26 mouse cellular contexts compared by ENCODE assay signal in genomic region chr13:30338576-30338975, GRCm38 (mm10). TPM values are rescaled to one million over a fixed set of nuclear protein-coding genes. Genes with fewer than 3 reads are reported as not detected.
DNase-seq lines count a peak whose midpoint lies in the region; ATAC-seq lines count a peak whose summit lies in the region.
"Had no signal": no experiment of that assay in that cellular context is flagged by ENCODE, and none has a peak within 500 bp of the region (broad histone marks: within the 10 kb centered on the region; RNA-seq: fewer than 3 reads in every experiment).

No protein-coding gene starts in this region.

- H3K4me3 ChIP-seq in brown adipose tissue, adult 24 weeks (ENCODE audit: insufficient read depth, low read depth, low read length) = 0 out of 2 replicates have a peak overlapping the region, but pooled peaks have one; percentile 11
- H3K4me3 ChIP-seq: embryonic facial prominence, embryonic 13.5 days; forebrain, embryonic 10.5 days; heart, embryonic 15.5 days; hindbrain, embryonic 13.5 days; limb, embryonic 13.5 days had no signal

- no peak for ATAC-seq in megakaryocyte-erythroid progenitor cell, adult 5-6 weeks (replicated peaks; ENCODE audit: low FRiP score, low TSS enrichment, poor library complexity, severe bottlenecking)
- ATAC-seq: forebrain, embryonic 16.5 days; intestine, postnatal 0 days; midbrain, embryonic 16.5 days had no signal

- no peaks in the 10 kb centered on the region for H3K4me1 ChIP-seq in brown adipose tissue, adult 24 weeks (ENCODE audit: control insufficient read depth, insufficient read depth, insufficient read length, low read length)

- peak; percentile 32 for DNase-seq in kidney, adult 18-20 months
- no peak for DNase-seq in kidney, postnatal 4 days
- peak; percentile 25 to 64 for DNase-seq in kidney, adult 8-10 months
- DNase-seq in kidney, postnatal 14 days = peak; percentile 33
- DNase-seq in lung, postnatal 4 days = no peak
- DNase-seq: adrenal gland, postnatal 25 days; B cell, adult 2 months; cerebellum, adult 18-20 months; cerebellum, postnatal 10 days; heart, postnatal 4 days; lung, embryonic 14.5 days; lung, postnatal 14 days; thymus, adult 18-20 months; thymus, postnatal 36 days had no signal

- H3K27ac ChIP-seq in brown adipose tissue, adult 24 weeks (replicated peaks; ENCODE audit: low read depth, low read length) = 0 out of 2 replicates have a peak overlapping the region, but pooled peaks have one; percentile 11
- H3K27ac ChIP-seq: embryonic facial prominence, embryonic 13.5 days; forebrain, embryonic 10.5 days; heart, embryonic 15.5 days; hindbrain, embryonic 13.5 days; limb, embryonic 13.5 days; stomach, postnatal 0 days had no signal

RNA-seq across cellular contexts. Expression of gene Agtr1a, which starts 2.3 kb away (rescaled TPM):
- polyA plus RNA-seq in brown adipose tissue, adult 24 weeks (2012; ENCODE audit: insufficient read depth, insufficient read length, missing spikeins) = 2.1 and 5.4 TPM in 2 replicates
- 4.5 and 14.8 TPM in 2 replicates for total RNA-seq in megakaryocyte-erythroid progenitor cell, adult 5-6 weeks (2014; fragmentation: Nextera tagmentation)
- 2.8 and 9.7 TPM in 2 replicates for total RNA-seq in megakaryocyte-erythroid progenitor cell, adult 5-6 weeks (2017)
- total RNA-seq: neutrophil, adult 5-6 weeks had no signal

Comparison
In these comparisons a context has a peak if more than half of its experiments do, and no peak if none do; other contexts are left out.
1. DNase-seq: peak in kidney, adult 18-20 months (single experiment), kidney, adult 8-10 months (2 of 2) and kidney, postnatal 14 days (single experiment); none in kidney, postnatal 4 days (0 of 2) and lung, postnatal 4 days (0 of 2).